ENCODE assay signal across 8 mouse cellular contexts in the genomic region with DNA sequence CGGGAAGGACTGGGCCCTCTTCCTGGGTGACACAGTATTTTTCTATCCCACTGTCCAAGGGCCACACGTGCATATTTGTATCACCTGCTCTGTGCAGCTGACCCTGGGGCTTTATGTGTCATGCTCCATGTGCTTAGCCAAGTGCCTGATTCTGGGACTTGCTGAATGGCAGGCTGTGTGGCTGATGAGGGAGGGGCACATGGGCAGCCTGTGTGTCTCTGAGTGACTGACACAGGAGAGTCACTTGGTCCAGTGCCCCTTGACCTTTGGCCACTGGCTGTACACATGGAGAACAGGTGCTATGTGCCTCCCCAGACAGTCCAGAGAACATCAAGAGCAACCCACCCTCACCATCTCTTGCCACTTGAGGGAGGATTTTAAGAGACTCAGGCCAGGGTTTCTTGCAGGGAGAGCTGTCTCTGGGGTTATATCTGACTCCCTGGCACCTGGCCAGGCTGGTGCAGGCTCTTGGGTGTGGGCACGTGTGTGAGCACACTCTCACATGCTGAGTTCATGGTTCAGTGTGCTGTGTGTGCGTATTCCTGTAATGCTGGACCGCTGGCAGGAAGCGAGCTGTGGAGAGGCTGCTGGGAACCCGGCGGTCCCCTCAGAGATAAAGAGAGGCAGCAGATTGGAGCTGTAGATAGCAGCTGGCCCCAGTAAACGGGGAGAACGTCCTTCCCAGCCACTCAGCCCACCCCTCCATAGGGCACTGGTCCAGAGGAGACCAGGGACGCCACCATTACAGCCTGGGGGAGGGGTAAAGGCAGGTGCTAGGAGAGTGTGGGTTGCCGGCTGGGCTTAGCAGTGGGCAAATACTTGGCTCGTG. TPM values are rescaled to one million over a fixed set of nuclear protein-coding genes. Genes with fewer than 3 reads are reported as not detected.
DNase-seq lines count a peak whose midpoint lies in the region; TF ChIP-seq lines count a peak whose summit lies in the region.

No protein-coding gene starts in this region.

- DNase-seq in left cerebral cortex, postnatal 14 days (ENCODE audit: low spot score in 2 of 2) = peak; percentile 43 to 81
- DNase-seq in left cerebral cortex, adult 8-10 months (ENCODE audit: low spot score in 2 of 2) = no peak
- peak; percentile 50 to 64 for DNase-seq in heart, postnatal 10 days
- peak; percentile 45 for DNase-seq in large intestine, adult 2 months (ENCODE audit: low read depth, low spot score)
- peak; percentile 47 for DNase-seq in lung, postnatal 14 days
- peak; percentile 56 to 63 for DNase-seq in spleen, adult 2 months (ENCODE audit: low read depth in 1 of 2, low spot score in 2 of 2)
- DNase-seq in urinary bladder, postnatal 14 days (ENCODE audit: low spot score) = no peak

- 6% methylated on average over 13 of the region's 13 CpGs for WGBS in bone marrow, adult 2 months
- 15% methylated on average over 13 of the region's 13 CpGs for WGBS in large intestine, adult 2 months
- WGBS in spleen, adult 2 months = 11% methylated on average over 13 of the region's 13 CpGs

- peak overlapping the region; percentile 54; the same call in 1 of the 2 replicates for H3K27ac ChIP-seq in bone marrow, adult 2 months (ENCODE audit: control insufficient read depth, insufficient read depth, low read depth, low read length, poor library complexity)
- H3K27ac ChIP-seq in spleen, adult 2 months (ENCODE audit: insufficient read depth, low read length) = peak overlapping the region; percentile 69

- no peaks in the 10 kb centered on the region for H3K27me3 ChIP-seq in spleen, adult 2 months (ENCODE audit: control insufficient read depth, insufficient read depth, low read length)

- peaks cover 11% of the 10 kb centered on the region for H3K4me1 ChIP-seq in bone marrow, adult 2 months (ENCODE audit: control insufficient read depth, insufficient read depth, low read length)
- peaks cover 47% of the 10 kb centered on the region; the same call in 1 of the 2 replicates for H3K4me1 ChIP-seq in spleen, adult 2 months (ENCODE audit: control insufficient read depth, insufficient read depth, insufficient read length)

- H3K36me3 ChIP-seq in spleen, adult 2 months (ENCODE audit: control insufficient read depth, insufficient read depth, low read length) = no peaks in the 10 kb centered on the region

- intact Hi-C loops in left cerebral cortex, postnatal 14 days (cut with DNase I) = loop anchor here (5.0 to 10.0 kb wide), 2 partner anchors 89 to 337 kb away; no protein-coding TSS in a partner anchor
- intact Hi-C loops in heart, postnatal 10 days (cut with DNase I) = no loop called here

- TF ChIP-seq CTCF in bone marrow, adult 2 months (IDR thresholded peaks at IDR 0.05; ENCODE audit: control insufficient read depth, insufficient read depth, low read length) = no peak
- TF ChIP-seq CTCF in spleen, adult 2 months (IDR thresholded peaks at IDR 0.05; ENCODE audit: extremely low read depth, insufficient read depth, insufficient read length, insufficient replicate concordance) = no peak

- peak; percentile 25; the same call in 1 of the 2 replicates for TF ChIP-seq POLR2A in bone marrow, adult 2 months (IDR thresholded peaks at IDR 0.05; ENCODE audit: borderline replicate concordance, control insufficient read depth, low read depth, low read length)
- TF ChIP-seq POLR2A in spleen, adult 2 months (IDR thresholded peaks at IDR 0.05; ENCODE audit: low read depth, low read length) = no peak

- H3K4me3 ChIP-seq in bone marrow, adult 2 months (replicated peaks; ENCODE audit: control insufficient read depth, low read depth, low read length) = no peak overlapping the region
- H3K4me3 ChIP-seq in spleen, adult 2 months (ENCODE audit: extremely low read depth, insufficient read depth, insufficient read length) = 0 out of 2 replicates have a peak overlapping the region, but pooled peaks have one; percentile 5

RNA-seq across cellular contexts. Expression of gene Tha1, which starts 4.8 kb away (rescaled TPM):
- 1 to 10 TPM; 3.4 to 5.1 TPM for total RNA-seq in left cerebral cortex, postnatal 14 days (2021)
- 1 to 10 TPM; 3.6 to 9.2 (median 5.8) TPM for total RNA-seq in left cerebral cortex, adult 8-10 months (2022)
- polyA plus RNA-seq in bone marrow, adult 2 months (2011; ENCODE audit: insufficient read depth, insufficient read length, low replicate concordance, missing spikeins) = 2.8 and 3.2 TPM in 2 replicates
- total RNA-seq in heart, postnatal 10 days (2021) = 1 to 10 TPM; 5.1 to 5.7 TPM
- polyA plus RNA-seq in large intestine, adult 2 months (2012; rRNA removed) = 24.4 and 25.7 TPM in 2 replicates
- 15.4 and 16.2 TPM in 2 replicates for polyA plus RNA-seq in spleen, adult 2 months (2012; rRNA removed)

RNA-seq across cellular contexts. Expression of gene Tmem235, which starts 17.6 kb away (rescaled TPM):
- not detected for total RNA-seq in left cerebral cortex, postnatal 14 days (2021)
- total RNA-seq in left cerebral cortex, adult 8-10 months (2022) = under 1 TPM in 2 of 4 experiments, not detected in 2; 0.21 to 0.37 TPM
- polyA plus RNA-seq in bone marrow, adult 2 months (2011; ENCODE audit: insufficient read depth, insufficient read length, low replicate concordance, missing spikeins) = not detected in 2 replicates
- total RNA-seq in heart, postnatal 10 days (2021) = not detected
- 0.09 and 0.26 TPM in 2 replicates for polyA plus RNA-seq in large intestine, adult 2 months (2012; rRNA removed)
- not detected in 2 replicates for polyA plus RNA-seq in spleen, adult 2 months (2012; rRNA removed)

RNA-seq across cellular contexts. Expression of gene Birc5, which starts 29.1 kb away (rescaled TPM):
- 1 to 10 TPM; 1.6 to 1.7 TPM for total RNA-seq in left cerebral cortex, postnatal 14 days (2021)
- total RNA-seq in left cerebral cortex, adult 8-10 months (2022) = 1 to 10 TPM in 1 of 4 experiments, under 1 TPM in 3; 0.14 to 1.3 (median 0.72) TPM
- 390 and 403 TPM in 2 replicates for polyA plus RNA-seq in bone marrow, adult 2 months (2011; ENCODE audit: insufficient read depth, insufficient read length, low replicate concordance, missing spikeins)
- 10 to 100 TPM; 17.4 to 18.4 TPM for total RNA-seq in heart, postnatal 10 days (2021)
- 35.8 and 45.0 TPM in 2 replicates for polyA plus RNA-seq in large intestine, adult 2 months (2012; rRNA removed)
- polyA plus RNA-seq in spleen, adult 2 months (2012; rRNA removed) = 11.6 and 14.1 TPM in 2 replicates

RNA-seq across cellular contexts. Expression of gene Tk1, which starts 52.2 kb away (rescaled TPM):
- total RNA-seq in left cerebral cortex, postnatal 14 days (2021) = 1 to 10 TPM; 1.3 to 1.4 TPM
- 1 to 10 TPM in 3 of 4 experiments, under 1 TPM in 1; 0.52 to 1.7 (median 1.2) TPM for total RNA-seq in left cerebral cortex, adult 8-10 months (2022)
- polyA plus RNA-seq in bone marrow, adult 2 months (2011; ENCODE audit: insufficient read depth, insufficient read length, low replicate concordance, missing spikeins) = 145 and 156 TPM in 2 replicates
- total RNA-seq in heart, postnatal 10 days (2021) = 10 to 100 TPM; 22.9 to 27.9 TPM
- 79.4 and 95.1 TPM in 2 replicates for polyA plus RNA-seq in large intestine, adult 2 months (2012; rRNA removed)
- polyA plus RNA-seq in spleen, adult 2 months (2012; rRNA removed) = 61.6 and 68.4 TPM in 2 replicates

RNA-seq across cellular contexts. Expression of gene Afmid, which starts 52.4 kb away (rescaled TPM):
- 1 to 10 TPM; 7.0 to 8.4 TPM for total RNA-seq in left cerebral cortex, postnatal 14 days (2021)
- 1 to 10 TPM; 4.2 to 9.0 (median 7.1) TPM for total RNA-seq in left cerebral cortex, adult 8-10 months (2022)
- polyA plus RNA-seq in bone marrow, adult 2 months (2011; ENCODE audit: insufficient read depth, insufficient read length, low replicate concordance, missing spikeins) = 16.9 and 21.8 TPM in 2 replicates
- total RNA-seq in heart, postnatal 10 days (2021) = 1 to 10 TPM; 7.4 to 10.0 TPM
- 9.3 and 13.5 TPM in 2 replicates for polyA plus RNA-seq in large intestine, adult 2 months (2012; rRNA removed)
- polyA plus RNA-seq in spleen, adult 2 months (2012; rRNA removed) = 18.5 and 19.2 TPM in 2 replicates

Comparison
In these comparisons a context has a peak if more than half of its experiments do, and no peak if none do; other contexts are left out.
1. DNase-seq: peak in left cerebral cortex, postnatal 14 days (2 of 2), heart, postnatal 10 days (2 of 2), large intestine, adult 2 months (single experiment), lung, postnatal 14 days (single experiment) and spleen, adult 2 months (2 of 2); none in left cerebral cortex, adult 8-10 months (0 of 2) and urinary bladder, postnatal 14 days (single experiment).
2. RNA of gene Birc5, which starts 29.1 kb away (total RNA-seq): 17.4 to 18.4 TPM in heart, postnatal 10 days; 1.6 to 1.7 TPM in left cerebral cortex, postnatal 14 days and 0.14 to 1.3 TPM in left cerebral cortex, adult 8-10 months; every median in the first group is over 4 times any median in the second.